Mouse (Mus musculus): ENCODE results near the gene Mks1. TPM values are rescaled to one million over a fixed set of nuclear protein-coding genes. Genes with fewer than 3 reads are reported as not detected.

Mks1 gene
- 19.2 and 21.3 TPM in 2 replicates for polyA plus RNA-seq (2015; fragmentation: Nextera tagmentation; extraction: Ambion mirVana)

DNA sequence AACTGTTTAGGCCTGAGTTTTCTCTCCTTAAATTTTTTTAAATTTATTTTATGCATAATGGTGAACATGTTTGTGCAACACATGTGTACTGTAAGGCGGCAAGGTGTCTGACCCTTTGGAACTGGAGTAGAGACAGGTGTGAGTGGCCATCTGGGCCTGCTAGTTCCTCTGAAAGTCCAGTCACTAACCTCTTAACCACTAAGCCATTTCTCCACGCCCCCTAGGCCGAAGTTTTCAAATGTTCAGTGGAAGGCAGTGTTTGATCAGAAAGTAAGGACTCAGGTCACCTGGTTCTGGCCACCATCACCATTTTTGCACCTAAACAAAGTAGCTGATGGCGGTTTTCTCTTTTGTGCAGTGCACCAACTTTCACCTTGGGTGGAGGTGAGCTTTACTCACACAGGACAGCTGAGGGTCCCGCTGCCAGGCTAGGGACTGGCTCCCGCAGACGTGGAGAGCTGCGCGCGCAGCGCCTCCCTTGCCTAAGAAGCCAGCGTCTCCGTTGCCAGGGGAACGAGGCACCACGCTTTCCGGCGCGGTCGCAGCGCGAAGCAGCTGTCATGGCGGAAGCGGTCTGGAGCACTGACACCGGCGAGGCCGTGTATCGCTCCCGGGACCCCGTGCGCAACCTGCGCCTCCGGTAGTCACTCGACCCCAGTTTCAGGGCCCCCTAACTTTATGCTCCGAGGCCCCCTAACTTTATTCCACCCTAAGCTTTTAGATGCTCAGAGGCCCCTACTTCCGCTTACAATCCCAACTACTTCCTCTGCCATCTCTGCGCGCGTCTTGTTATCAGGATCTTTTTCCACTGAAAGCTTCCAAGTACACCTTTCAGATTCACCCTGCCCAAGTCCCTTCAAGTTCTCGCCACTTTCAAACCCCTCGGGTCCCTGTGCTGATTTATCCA, at the start of gene Mks1:
TSS of gene Mks1 (plus strand) at position 526 of the 907 bp plus-strand sequence.
- Histone ChIP-seq H3K27me3 (no peaks in the 10 kb centered on the region), H3K27ac (no peak within 1 kb of the TSS), H3K9me3 (no peaks in the 10 kb centered on the region), H3K4me1 (peaks cover 6% of the 10 kb centered on the region), H3K4me2 (replicated peaks) (peak within 1 kb of the TSS; percentile 76), H3K4me3 (peak within 1 kb of the TSS; percentile 57), H3K9ac (peak within 1 kb of the TSS; percentile 60), H3K36me3 (peaks cover 19% of the 10 kb centered on the region)
- ATAC-seq (ENCODE audit: low FRiP score, low read depth): peak; percentile 96
- 3% methylated on average over 40 of the region's 40 CpGs for WGBS

- no peak for ATAC-seq (ENCODE audit: low FRiP score, low read depth)
- Histone ChIP-seq H3K27me3 (no peaks in the 10 kb centered on the region), H3K9me3 (no peaks in the 10 kb centered on the region), H3K27ac (no peak overlapping the region), H3K4me1 (no peaks in the 10 kb centered on the region), H3K9ac (no peak overlapping the region), H3K4me2 (replicated peaks) (no peak overlapping the region), H3K4me3 (no peak overlapping the region), H3K36me3 (no peaks in the 10 kb centered on the region)
- 78% methylated on average over 1 of the region's 1 CpGs for WGBS
Measured at GRCm38 (mm10) chr11:87805448-87805847, 47.6 kb upstream of the Mks1 start.

- no peaks in the 10 kb centered on the region for H3K36me3 ChIP-seq
- H3K4me1 ChIP-seq: no peaks in the 10 kb centered on the region
- H3K4me2 ChIP-seq (replicated peaks): no peak overlapping the region
- H3K27me3 ChIP-seq: no peaks in the 10 kb centered on the region
- H3K9ac ChIP-seq: no peak overlapping the region
- ATAC-seq (ENCODE audit: low FRiP score, low read depth): no peak
- no peak overlapping the region for H3K4me3 ChIP-seq
- no peak overlapping the region for H3K27ac ChIP-seq
- no peaks in the 10 kb centered on the region for H3K9me3 ChIP-seq
- 86% methylated on average over 6 of the region's 6 CpGs for WGBS
Measured at GRCm38 (mm10) chr11:87807433-87807832, 45.6 kb upstream of the Mks1 start.

GRCm38 (mm10) chr11:87808236-87808635, 44.8 kb upstream of the Mks1 start:
- no peaks in the 10 kb centered on the region for H3K9me3 ChIP-seq
- H3K27ac ChIP-seq: no peak overlapping the region
- no peaks in the 10 kb centered on the region for H3K27me3 ChIP-seq
- no peak overlapping the region for H3K4me2 ChIP-seq (replicated peaks)
- H3K9ac ChIP-seq: no peak overlapping the region
- H3K36me3 ChIP-seq: no peaks in the 10 kb centered on the region
- no peaks in the 10 kb centered on the region for H3K4me1 ChIP-seq
- ATAC-seq (ENCODE audit: low FRiP score, low read depth): no peak
- H3K4me3 ChIP-seq: no peak overlapping the region
- 81% methylated on average over 7 of the region's 7 CpGs for WGBS

DNA sequence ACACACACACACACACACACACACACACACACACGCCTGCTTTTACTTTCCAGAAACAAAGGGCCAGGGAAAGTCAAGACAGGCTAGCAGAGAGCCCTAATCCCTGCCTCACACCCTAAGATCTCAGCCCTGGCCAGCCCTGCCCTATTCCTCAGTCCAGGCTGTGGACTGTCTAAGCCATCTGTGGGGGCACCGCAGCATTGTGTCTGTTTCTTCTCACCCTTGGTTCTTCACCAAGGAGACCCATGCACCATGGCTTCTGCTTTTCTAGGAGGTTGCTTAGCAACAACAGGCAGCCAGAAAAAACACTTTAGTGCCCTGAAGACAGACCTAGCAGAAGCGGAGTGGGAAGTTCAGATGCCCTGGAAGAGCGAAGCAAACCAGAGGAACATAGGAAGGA, 41.6 kb upstream of the Mks1 start:
- no peaks in the 10 kb centered on the region for H3K4me1 ChIP-seq
- WGBS: 54% methylated on average over 3 of the region's 4 CpGs
- H3K4me2 ChIP-seq (replicated peaks): no peak overlapping the region
- H3K9me3 ChIP-seq: no peaks in the 10 kb centered on the region
- no peak overlapping the region for H3K9ac ChIP-seq
- H3K27me3 ChIP-seq: peaks cover 9% of the 10 kb centered on the region
- H3K27ac ChIP-seq: no peak overlapping the region
- H3K4me3 ChIP-seq: no peak overlapping the region
- no peaks in the 10 kb centered on the region for H3K36me3 ChIP-seq
- no peak for ATAC-seq (ENCODE audit: low FRiP score, low read depth)

DNA sequence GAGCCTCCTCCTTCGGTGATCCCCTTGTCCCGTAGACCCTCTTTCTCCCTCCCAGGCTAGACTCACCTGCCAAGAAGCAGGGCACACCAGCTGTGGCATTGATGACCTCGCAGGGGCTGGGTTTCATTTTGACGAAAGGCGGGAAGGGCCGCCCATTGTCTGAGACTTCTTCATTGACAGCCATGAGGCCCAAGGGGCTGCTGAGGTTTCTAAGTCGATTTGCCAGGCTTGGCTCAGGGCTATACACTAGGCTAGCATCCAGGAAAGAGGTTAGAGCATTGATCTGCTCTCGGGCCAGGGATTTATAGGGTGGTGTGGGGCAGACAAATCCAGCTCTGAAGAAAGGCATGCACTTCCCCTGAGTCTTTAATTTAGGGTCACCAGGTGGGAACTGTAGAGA, 38.2 kb upstream of the Mks1 start:
- Histone ChIP-seq H3K9ac (no peak overlapping the region), H3K27ac (no peak overlapping the region), H3K4me1 (peaks cover 5% of the 10 kb centered on the region), H3K4me2 (replicated peaks) (no peak overlapping the region), H3K4me3 (no peak overlapping the region), H3K36me3 (no peaks in the 10 kb centered on the region), H3K9me3 (no peaks in the 10 kb centered on the region), H3K27me3 (peaks cover 17% of the 10 kb centered on the region)
- no peak for ATAC-seq (ENCODE audit: low FRiP score, low read depth)
- WGBS: 73% methylated on average over 8 of the region's 8 CpGs

DNA sequence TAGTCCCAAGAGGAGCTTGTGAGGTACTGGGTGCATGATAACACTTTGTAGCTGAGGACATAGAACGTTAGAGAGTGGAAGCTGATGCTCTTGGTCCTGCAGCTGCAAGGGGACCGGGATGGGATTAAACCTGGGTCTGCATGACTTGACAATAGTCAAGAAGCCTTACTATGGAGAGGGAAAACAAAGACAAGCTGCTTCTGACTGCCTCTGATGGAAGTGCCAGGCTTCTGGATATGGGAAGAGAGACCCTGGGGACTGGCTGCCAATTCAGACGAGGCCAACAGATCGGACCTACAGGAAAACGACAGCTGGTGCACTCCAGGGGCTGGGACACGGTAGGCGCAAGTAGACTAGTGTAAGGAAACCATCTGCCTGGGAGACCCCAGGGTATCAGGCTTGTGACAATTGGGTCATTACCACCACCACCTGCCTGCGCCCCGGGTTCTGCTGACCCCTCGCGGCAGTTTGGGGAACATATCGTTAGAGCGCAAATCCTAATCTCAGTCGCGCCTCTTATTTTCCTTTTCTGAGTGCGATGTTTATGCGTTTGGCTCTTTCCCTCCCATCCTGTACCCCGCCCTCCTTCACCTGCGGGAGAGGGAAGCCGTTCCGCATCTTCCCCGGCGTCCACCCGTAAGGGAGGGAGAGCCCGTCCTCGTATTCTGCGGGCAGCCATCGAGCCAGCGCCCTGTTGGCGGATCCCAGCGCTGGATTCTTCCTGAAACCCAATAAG, 36.1 kb upstream of the Mks1 start:
- Histone ChIP-seq H3K36me3 (no peaks in the 10 kb centered on the region), H3K9me3 (no peaks in the 10 kb centered on the region), H3K9ac (0 out of 2 replicates have a peak overlapping the region, but pooled peaks have one; percentile 46), H3K4me3 (peak overlapping the region; percentile 38), H3K27ac (no peak overlapping the region), H3K4me1 (peaks cover 5% of the 10 kb centered on the region), H3K27me3 (peaks cover 17% of the 10 kb centered on the region), H3K4me2 (replicated peaks) (peak overlapping the region; percentile 65)
- 4% methylated on average over 31 of the region's 31 CpGs for WGBS
- 0 out of 2 replicates have a peak, but pooled peaks have one; percentile 32 for ATAC-seq (ENCODE audit: low FRiP score, low read depth)

- H3K4me2 ChIP-seq (replicated peaks): peak overlapping the region; percentile 65
- H3K27ac ChIP-seq: no peak overlapping the region
- no peaks in the 10 kb centered on the region for H3K9me3 ChIP-seq
- H3K9ac ChIP-seq: 0 out of 2 replicates have a peak overlapping the region, but pooled peaks have one; percentile 46
- ATAC-seq (ENCODE audit: low FRiP score, low read depth): 0 out of 2 replicates have a peak, but pooled peaks have one; percentile 32
- H3K4me1 ChIP-seq: peaks cover 5% of the 10 kb centered on the region
- peaks cover 17% of the 10 kb centered on the region for H3K27me3 ChIP-seq
- WGBS: 32% methylated on average over 4 of the region's 4 CpGs
- H3K4me3 ChIP-seq: peak overlapping the region; percentile 38
- no peaks in the 10 kb centered on the region for H3K36me3 ChIP-seq
Measured at GRCm38 (mm10) chr11:87817443-87817773, 35.6 kb upstream of the Mks1 start.

- WGBS: 66% methylated on average over 5 of the region's 5 CpGs
Measured at GRCm38 (mm10) chr11:87821502-87821901, 31.5 kb upstream of the Mks1 start.

DNA sequence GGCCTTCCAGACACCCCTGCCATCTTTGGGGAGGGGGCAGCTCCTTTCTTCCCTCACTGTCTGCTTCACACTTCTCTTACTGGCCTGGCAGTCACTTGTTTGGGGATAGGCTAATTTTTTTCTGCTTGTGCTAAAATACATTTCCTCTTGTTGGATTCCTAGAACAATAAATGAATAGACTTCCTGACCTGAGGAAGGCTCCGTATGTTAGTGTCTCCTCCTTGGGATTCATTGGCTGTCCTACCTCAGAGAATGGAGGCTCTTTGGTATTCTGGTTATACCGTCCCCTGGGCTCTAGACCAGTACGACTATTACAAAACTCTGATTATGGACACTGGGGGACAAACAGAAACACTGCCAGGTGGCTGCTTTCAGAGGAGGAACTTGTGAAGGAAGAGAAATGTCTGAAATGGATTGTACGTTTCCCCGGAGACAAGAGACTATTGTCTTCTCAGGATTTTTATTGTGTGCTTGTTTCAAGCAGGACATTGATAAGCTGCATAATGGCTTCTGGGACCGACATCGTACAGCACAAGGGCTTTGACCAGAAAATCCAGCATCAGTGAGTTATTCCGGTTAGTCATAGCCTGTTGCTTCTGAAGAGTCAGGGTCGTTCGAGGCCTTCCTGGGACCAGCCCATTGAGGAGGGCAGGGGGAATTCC, 24.6 kb upstream of the Mks1 start, which contains the start of gene Lpo:
TSS of gene Lpo (minus strand) at position 51 of the 662 bp plus-strand sequence.
- 75% methylated on average over 10 of the region's 10 CpGs for WGBS
- H3K27me3 ChIP-seq: no peaks in the 10 kb centered on the region
- no peaks in the 10 kb centered on the region for H3K9me3 ChIP-seq
- H3K36me3 ChIP-seq: no peaks in the 10 kb centered on the region
- no peaks in the 10 kb centered on the region for H3K4me1 ChIP-seq
- H3K27ac ChIP-seq: no peak within 1 kb of the TSS
- no peak within 1 kb of the TSS for H3K4me3 ChIP-seq
- H3K9ac ChIP-seq: no peak within 1 kb of the TSS
- ATAC-seq (ENCODE audit: low FRiP score, low read depth): no peak
- H3K4me2 ChIP-seq (replicated peaks): no peak within 1 kb of the TSS

More at GRCm38 (mm10) chr11:87821502-87821901, 31.5 kb upstream of the Mks1 start:
- no peaks in the 10 kb centered on the region for H3K9me3 ChIP-seq
- no peak overlapping the region for H3K27ac ChIP-seq
- ATAC-seq (ENCODE audit: low FRiP score, low read depth): no peak
- H3K36me3 ChIP-seq: no peaks in the 10 kb centered on the region
- H3K9ac ChIP-seq: no peak overlapping the region
- no peak overlapping the region for H3K4me2 ChIP-seq (replicated peaks)
- H3K4me3 ChIP-seq: no peak overlapping the region
- H3K4me1 ChIP-seq: peaks cover 5% of the 10 kb centered on the region
- H3K27me3 ChIP-seq: peaks cover 7% of the 10 kb centered on the region

GRCm38 (mm10) chr11:87840676-87841075, 12.3 kb upstream of the Mks1 start:
- WGBS: 74% methylated on average over 8 of the region's 8 CpGs
- no peaks in the 10 kb centered on the region for H3K9me3 ChIP-seq
- no peaks in the 10 kb centered on the region for H3K27me3 ChIP-seq
- no peaks in the 10 kb centered on the region for H3K36me3 ChIP-seq
- H3K4me2 ChIP-seq (replicated peaks): no peak overlapping the region
- H3K4me3 ChIP-seq: no peak overlapping the region
- no peak overlapping the region for H3K9ac ChIP-seq
- no peak overlapping the region for H3K27ac ChIP-seq
- no peak for ATAC-seq (ENCODE audit: low FRiP score, low read depth)
- no peaks in the 10 kb centered on the region for H3K4me1 ChIP-seq

DNA sequence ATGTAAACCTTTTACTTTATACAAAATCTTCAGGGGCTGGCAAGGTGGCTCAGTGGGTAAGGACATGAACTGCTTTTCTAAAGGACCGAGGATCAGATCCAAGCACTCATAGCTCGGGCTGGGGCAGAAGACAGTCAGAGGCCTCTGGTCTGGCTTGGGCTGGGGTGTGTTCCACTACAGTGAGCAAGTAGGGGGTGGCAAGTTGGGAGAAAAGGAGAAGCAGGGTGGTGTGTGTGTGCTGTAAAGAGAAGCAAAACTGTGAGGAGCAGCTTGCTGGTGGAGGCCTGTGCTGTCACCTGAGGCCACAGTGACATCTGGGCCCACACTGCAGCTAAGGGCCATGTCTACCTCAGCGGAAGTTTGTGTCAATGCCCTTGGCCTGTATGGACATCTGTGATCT, 11.6 kb upstream of the Mks1 start:
- no peaks in the 10 kb centered on the region for H3K27me3 ChIP-seq
- no peaks in the 10 kb centered on the region for H3K36me3 ChIP-seq
- H3K4me3 ChIP-seq: no peak overlapping the region
- no peaks in the 10 kb centered on the region for H3K9me3 ChIP-seq
- no peak overlapping the region for H3K9ac ChIP-seq
- 87% methylated on average over 3 of the region's 3 CpGs for WGBS
- no peak overlapping the region for H3K4me2 ChIP-seq (replicated peaks)
- no peak for ATAC-seq (ENCODE audit: low FRiP score, low read depth)
- H3K27ac ChIP-seq: no peak overlapping the region
- H3K4me1 ChIP-seq: no peaks in the 10 kb centered on the region
